Mouse (Mus musculus) lung, postnatal 0 days (tissue): ENCODE results near the gene Atp5l. TPM values are rescaled to one million over a fixed set of nuclear protein-coding genes. Genes with fewer than 3 reads are reported as not detected.

Experiments
- ATAC-seq: fragments of 200-750 bp; cut with Nextera tagmentation; 2 replicates; pipeline ENCODE4 v1.8.0; 2017; ENCODE audit warnings: moderate library complexity
- DNase-seq: peaks from one replicate; pipeline ENCODE4 v3.0.0-alpha.2; 2016; ENCODE audit warnings: low spot score
- H3K27ac ChIP-seq: fragments of 300-500 bp; sonication (generic); 2 replicates; pipeline ENCODE4 v1.5.1; 2014; ENCODE audit warnings: antibody characterized with exemption, mild to moderate bottlenecking, low read length, mixed read lengths
- H3K27me3 ChIP-seq: fragments of 300-500 bp; sonication (generic); replicated peaks from 2 replicates; pipeline ENCODE4 v1.6.1; 2014; ENCODE audit warnings: low read length, mixed read lengths; ENCODE audit not compliant: insufficient read depth
- H3K36me3 ChIP-seq: fragments of 300-500 bp; sonication (generic); 2 replicates; pipeline ENCODE4 v1.6.1; 2014; ENCODE audit warnings: low read length, mixed read lengths; ENCODE audit not compliant: insufficient read depth
- H3K4me1 ChIP-seq: fragments of 300-500 bp; sonication (generic); 2 replicates; pipeline ENCODE4 v1.6.1; 2014; ENCODE audit warnings: antibody characterized with exemption, low read depth, low read length, mixed read lengths; ENCODE audit not compliant: insufficient read depth
- H3K4me2 ChIP-seq: fragments of 300-500 bp; sonication (generic); replicated peaks from 2 replicates; pipeline ENCODE4 v1.6.1; 2014; ENCODE audit warnings: low read depth, mild to moderate bottlenecking, low read length, moderate library complexity, mixed read lengths
- H3K4me3 ChIP-seq: fragments of 300-500 bp; sonication (generic); 2 replicates; pipeline ENCODE4 v1.5.1; 2014; ENCODE audit warnings: low read depth, low read length
- H3K9ac ChIP-seq: fragments of 300-500 bp; sonication (generic); replicated peaks from 2 replicates; pipeline ENCODE4 v1.6.1; 2014; ENCODE audit warnings: low read depth, mild to moderate bottlenecking
- H3K9me3 ChIP-seq: fragments of 300-500 bp; sonication (generic); 2 replicates; pipeline ENCODE4 v1.6.1; 2016; ENCODE audit warnings: low read length, mixed read lengths
- CTCF ChIP-seq: IDR thresholded peaks from 2 replicates; pipeline ENCODE4 v1.5.1; 2016; ENCODE audit warnings: antibody characterized with exemption, mild to moderate bottlenecking
- EP300 ChIP-seq: IDR thresholded peaks from 2 replicates; pipeline ENCODE4 v1.6.1; 2016; ENCODE audit warnings: antibody characterized with exemption, mild to moderate bottlenecking, control low read depth
- WGBS: fragments of 180-500 bp; shearing (Covaris S2); extraction: QIAGEN DNeasy Blood & Tissue Kit; methylation state at CpG from one replicate; pipeline ENCODE4 v1.1.7; 2014; 5-methylcytosine and 5-hydroxymethylcytosine counted together
- polyA plus RNA-seq: library from polyadenylated mRNA; unstranded; fragments of >200 nt; fragmentation: Nextera tagmentation; extraction: Ambion mirVana; gene quantifications from 2 replicates; pipeline ENCODE4 v1.2.1, GENCODE M21; 2015

Atp5l gene
- polyA plus RNA-seq, 1 experiment from 2014 or later, result 736 TPM

DNA sequence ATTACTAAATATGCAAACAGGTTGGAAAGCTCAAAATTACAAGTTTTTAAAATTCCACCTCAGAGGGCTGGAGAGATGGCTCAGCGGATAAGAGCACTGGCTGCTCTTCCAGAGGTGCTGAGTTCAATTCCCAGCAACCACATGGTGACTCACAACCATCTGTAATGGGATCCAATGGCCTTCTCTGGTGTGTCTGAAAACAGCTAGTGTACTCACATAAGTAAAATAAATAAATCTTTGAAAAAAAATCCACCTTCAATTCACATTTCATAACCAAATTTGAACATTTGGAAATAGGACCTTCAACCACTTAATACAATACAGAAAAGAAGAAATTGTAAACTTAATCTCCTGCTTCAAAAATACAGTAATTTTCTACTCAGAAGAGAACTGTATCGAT, 936 bp downstream of the Atp5l start:
- WGBS, result 30% methylated on average over 2 of the region's 2 CpGs
- no peaks in the 10 kb centered on the region for H3K27me3 ChIP-seq
- ATAC-seq (no peak), DNase-seq (no peak)
- no peaks in the 10 kb centered on the region; the same call in 1 of the 2 replicates for H3K4me1 ChIP-seq
- no peaks in the 10 kb centered on the region for H3K9me3 ChIP-seq
- peak overlapping the region; percentile 88; the same call in 1 of the 2 replicates for H3K27ac ChIP-seq
- TF ChIP-seq CTCF (no peak), EP300 (no peak)
- peak overlapping the region; percentile 92 for H3K4me3 ChIP-seq
- peak overlapping the region; percentile 62 for H3K4me2 ChIP-seq
- H3K36me3 ChIP-seq, result no peaks in the 10 kb centered on the region
- peak overlapping the region; percentile 92 for H3K9ac ChIP-seq

DNA sequence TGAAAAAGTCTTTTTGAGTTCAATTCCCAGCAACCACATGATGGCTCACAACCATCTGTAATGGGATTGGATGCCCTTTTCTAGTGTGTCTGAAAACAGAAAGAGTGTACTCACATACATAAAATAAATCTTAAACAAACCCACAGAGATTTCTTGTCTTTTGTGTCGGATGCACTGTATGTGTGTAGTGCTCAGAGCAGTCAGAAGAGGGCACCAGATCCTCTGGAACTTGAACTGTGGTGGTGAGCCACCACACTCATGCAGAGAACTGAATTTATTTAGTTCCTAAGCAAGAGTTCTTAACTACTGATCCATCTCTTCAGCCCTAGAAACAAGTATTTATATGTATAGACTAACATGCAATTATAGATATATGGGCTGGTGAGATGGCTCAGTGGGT, 4.3 kb downstream of the Atp5l start:
- peaks cover 16% of the 10 kb centered on the region; the same call in 1 of the 2 replicates for H3K36me3 ChIP-seq
- H3K4me3 ChIP-seq, result no peak overlapping the region
- WGBS, result 61% methylated on average over 1 of the region's 1 CpGs
- H3K9me3 ChIP-seq, result no peaks in the 10 kb centered on the region
- peak; percentile 72 for TF ChIP-seq CTCF
- TF ChIP-seq EP300, result no peak
- ATAC-seq, result no peak
- H3K9ac ChIP-seq, result no peak overlapping the region
- DNase-seq, result peak; percentile 72
- no peak overlapping the region for H3K27ac ChIP-seq
- H3K4me1 ChIP-seq, result no peaks in the 10 kb centered on the region; the same call in 1 of the 2 replicates
- no peaks in the 10 kb centered on the region for H3K27me3 ChIP-seq
- H3K4me2 ChIP-seq, result no peak overlapping the region

DNA sequence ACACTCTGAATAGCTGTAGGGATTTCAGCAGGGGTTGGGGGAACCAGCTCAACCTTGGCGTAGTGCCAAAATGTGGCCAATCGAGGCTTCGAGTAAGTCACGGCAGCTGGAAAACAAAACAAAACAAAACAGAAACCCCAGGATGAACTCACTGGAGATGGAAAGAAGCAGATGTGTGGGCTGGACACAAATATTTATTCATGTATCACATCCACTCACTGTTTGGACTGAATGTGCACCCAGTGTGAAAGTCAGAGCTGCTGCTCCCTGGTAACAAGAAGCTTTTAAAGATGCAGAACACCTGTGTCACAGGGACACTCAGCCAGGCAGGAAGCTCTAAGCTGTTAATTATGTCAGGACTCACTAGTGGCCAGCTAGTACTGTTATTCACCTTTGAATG, 5.8 kb downstream of the Atp5l start:
- no peak overlapping the region for H3K27ac ChIP-seq

DNA sequence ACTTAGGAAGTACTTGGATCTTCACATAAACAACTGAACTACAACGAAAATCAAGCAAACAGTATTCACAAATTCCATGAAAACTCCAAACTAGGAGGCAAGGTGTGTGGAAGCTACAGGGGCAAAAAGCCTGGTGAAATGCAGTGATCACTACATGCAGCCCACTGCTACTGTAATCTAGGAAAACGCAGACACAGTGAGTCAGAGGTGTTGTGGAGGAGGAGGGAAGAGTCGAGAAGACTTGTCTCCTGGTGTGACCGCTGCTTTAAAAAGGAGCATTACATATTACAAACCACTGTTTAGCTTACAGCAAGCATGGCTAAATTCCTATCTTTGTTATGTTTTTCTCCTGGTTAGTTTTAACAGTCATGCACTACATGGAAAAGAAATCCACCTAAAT, 9.2 kb downstream of the Atp5l start:
- DNase-seq, result no peak

More for the DNA sequence above, 5.8 kb downstream of the Atp5l start:
- ATAC-seq (peak; percentile 17; the same call in 1 of the 2 replicates), DNase-seq (peak; percentile 17)
- TF ChIP-seq CTCF (no peak), EP300 (no peak)
- Histone ChIP-seq H3K4me1 (no peaks in the 10 kb centered on the region; the same call in 1 of the 2 replicates), H3K4me3 (no peak overlapping the region), H3K9ac (no peak overlapping the region), H3K36me3 (peaks cover 24% of the 10 kb centered on the region; the same call in 1 of the 2 replicates), H3K9me3 (no peaks in the 10 kb centered on the region), H3K27me3 (no peaks in the 10 kb centered on the region), H3K4me2 (no peak overlapping the region)
- 18% methylated on average over 4 of the region's 4 CpGs for WGBS

DNA sequence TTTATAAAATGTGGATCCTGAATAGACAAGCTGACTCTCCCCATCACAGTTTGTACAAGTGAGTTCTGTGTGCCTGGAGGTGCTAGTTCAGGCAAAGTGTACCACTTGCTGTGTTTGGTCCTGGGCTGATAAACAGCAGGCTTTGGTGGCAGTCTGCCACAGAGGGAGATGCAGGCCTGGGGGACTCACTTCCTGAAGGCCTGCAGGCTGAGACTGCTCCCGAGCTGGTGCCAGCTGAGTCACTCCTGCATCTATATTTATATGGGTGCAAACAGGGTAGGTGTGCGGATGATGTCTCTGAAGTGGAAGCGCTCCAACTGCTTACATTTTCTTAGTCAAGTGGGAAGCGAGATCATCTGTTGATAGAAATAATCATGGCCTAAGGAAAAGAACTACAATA, 14.9 kb downstream of the Atp5l start:
- Histone ChIP-seq H3K36me3 (peaks cover 3% of the 10 kb centered on the region; the same call in 1 of the 2 replicates), H3K27me3 (no peaks in the 10 kb centered on the region), H3K4me1 (no peaks in the 10 kb centered on the region), H3K9ac (no peak overlapping the region), H3K4me3 (no peak overlapping the region), H3K4me2 (no peak overlapping the region), H3K27ac (no peak overlapping the region), H3K9me3 (no peaks in the 10 kb centered on the region)
- WGBS, result 36% methylated on average over 4 of the region's 4 CpGs
- DNase-seq (no peak), ATAC-seq (peak; percentile 62; the same call in 1 of the 2 replicates)
- TF ChIP-seq CTCF (no peak), EP300 (no peak)

More for the DNA sequence above, 9.2 kb downstream of the Atp5l start:
- no peak overlapping the region for H3K27ac ChIP-seq
- H3K9ac ChIP-seq, result no peak overlapping the region
- H3K4me3 ChIP-seq, result no peak overlapping the region
- WGBS, result 93% methylated on average over 4 of the region's 4 CpGs
- ATAC-seq, result no peak
- H3K4me1 ChIP-seq, result no peaks in the 10 kb centered on the region; the same call in 1 of the 2 replicates
- H3K36me3 ChIP-seq, result peaks cover 24% of the 10 kb centered on the region; the same call in 1 of the 2 replicates
- no peak overlapping the region for H3K4me2 ChIP-seq
- no peaks in the 10 kb centered on the region for H3K9me3 ChIP-seq
- H3K27me3 ChIP-seq, result no peaks in the 10 kb centered on the region
- no peak for TF ChIP-seq EP300
- TF ChIP-seq CTCF, result no peak

DNA sequence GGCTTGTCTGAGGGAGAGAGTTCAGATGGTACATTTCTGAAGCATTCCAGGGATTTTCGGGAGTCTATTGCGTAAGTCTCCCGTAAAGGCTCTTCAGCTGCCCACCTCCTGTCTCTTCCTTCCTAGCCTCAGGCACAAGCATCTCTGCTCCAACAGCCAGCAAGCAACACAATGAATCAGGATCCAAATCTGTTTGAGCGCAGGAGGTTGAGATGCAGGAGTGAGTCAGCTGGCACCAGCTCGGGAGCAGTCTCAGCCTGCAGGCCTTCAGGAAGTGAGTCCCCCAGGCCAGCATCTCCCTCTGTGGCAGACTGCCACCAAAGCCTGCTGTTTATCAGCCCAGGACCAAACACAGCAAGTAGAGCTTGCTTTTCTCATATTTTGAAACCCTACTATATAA, 15.6 kb downstream of the Atp5l start:
- Histone ChIP-seq H3K9ac (no peak overlapping the region), H3K4me2 (no peak overlapping the region), H3K9me3 (no peaks in the 10 kb centered on the region), H3K36me3 (no peaks in the 10 kb centered on the region), H3K27ac (no peak overlapping the region), H3K4me3 (no peak overlapping the region), H3K27me3 (no peaks in the 10 kb centered on the region), H3K4me1 (no peaks in the 10 kb centered on the region)
- TF ChIP-seq CTCF, result no peak
- no peak for TF ChIP-seq EP300
- peak; percentile 61 for ATAC-seq
- peak; percentile 40 for DNase-seq
- 43% methylated on average over 5 of the region's 5 CpGs for WGBS

DNA sequence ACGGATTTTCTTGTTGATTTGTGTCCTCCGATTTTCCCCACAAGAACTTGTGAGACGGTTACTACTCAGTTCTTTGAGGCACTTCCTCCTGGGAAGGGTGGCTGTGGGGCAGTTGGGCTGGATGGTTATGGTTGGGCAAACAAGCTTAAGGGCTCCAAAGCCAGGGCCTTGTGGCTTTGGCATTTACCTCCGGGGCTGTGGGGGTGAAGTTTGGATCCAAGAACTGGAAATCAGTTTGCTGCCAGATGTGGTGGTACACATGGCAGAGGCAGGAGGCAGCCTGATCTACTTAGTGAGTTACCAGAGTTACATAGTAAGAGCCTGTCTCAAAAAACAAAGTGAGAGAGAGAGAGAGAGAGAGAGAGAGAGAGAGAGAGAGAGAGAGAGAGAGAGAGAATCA, 16.7 kb downstream of the Atp5l start:
- no peaks in the 10 kb centered on the region for H3K27me3 ChIP-seq
- ATAC-seq, result no peak

More for the DNA sequence above, 16.7 kb downstream of the Atp5l start:
- no peak for DNase-seq
- 79% methylated on average over 4 of the region's 4 CpGs for WGBS
- Histone ChIP-seq H3K9ac (no peak overlapping the region), H3K36me3 (no peaks in the 10 kb centered on the region), H3K4me3 (no peak overlapping the region), H3K9me3 (no peaks in the 10 kb centered on the region), H3K4me1 (no peaks in the 10 kb centered on the region), H3K4me2 (no peak overlapping the region), H3K27ac (no peak overlapping the region)
- TF ChIP-seq EP300, result no peak
- no peak for TF ChIP-seq CTCF
